8 mouse cellular contexts compared by ENCODE assay signal in genomic region chr14:20970927-20971326, GRCm38 (mm10). TPM values are rescaled to one million over a fixed set of nuclear protein-coding genes. Genes with fewer than 3 reads are reported as not detected.
A peak's percentile ranks its signal among the peaks of the same experiment; 100 is the strongest.
DNase-seq lines count a peak whose midpoint lies in the region; TF ChIP-seq lines count a peak whose summit lies in the region.

No protein-coding gene starts in this region.

- peaks cover 14% of the 10 kb centered on the region for H3K4me1 ChIP-seq in lung, adult 2 months (ENCODE audit: control insufficient read depth, insufficient read depth, low read length)

- intact Hi-C loops in heart, postnatal 10 days (cut with DNase I) = no loop called here

- WGBS in lung, adult 2 months = 82% methylated on average over 9 of the region's 9 CpGs

- TF ChIP-seq POLR2A in lung, adult 2 months (IDR thresholded peaks at IDR 0.05; ENCODE audit: borderline replicate concordance, extremely low read depth, low read depth, low read length) = no peak

- H3K4me3 ChIP-seq in lung, adult 2 months (replicated peaks; ENCODE audit: extremely low read depth, low read depth, low read length) = no peak overlapping the region

- peak; percentile 16 for DNase-seq in lung, postnatal 10 days
- DNase-seq in lung, adult 2 months = no peak
- DNase-seq in cerebellum, postnatal 10 days = peak; percentile 70 to 76
- DNase-seq in heart, postnatal 10 days = peak; percentile 22 to 38
- peak; percentile 48 to 64 for DNase-seq in right cerebral cortex, postnatal 10 days (ENCODE audit: low spot score in 2 of 2)
- DNase-seq in spleen, adult 18-20 months = no peak
- DNase-seq in spleen, postnatal 4 days (ENCODE audit: low spot score in 2 of 2) = no peak
- DNase-seq in yolk sac, embryonic 10.5 days (ENCODE audit: low spot score) = no peak

- TF ChIP-seq CTCF in lung, adult 2 months (IDR thresholded peaks at IDR 0.05; ENCODE audit: insufficient read depth, low read length) = no peak

RNA-seq across cellular contexts. Expression of gene Vcl, which starts 41.7 kb away (rescaled TPM):
- 96.8 and 144 TPM in 2 replicates for polyA plus RNA-seq in lung, adult 2 months (2012; rRNA removed)
- 100 to 1,000 TPM; 172 to 180 TPM for total RNA-seq in heart, postnatal 10 days (2021)

Comparison
In these comparisons a context has a peak if more than half of its experiments do, and no peak if none do; other contexts are left out.
1. DNase-seq: peak in lung, postnatal 10 days (single experiment), cerebellum, postnatal 10 days (2 of 2), heart, postnatal 10 days (2 of 2) and right cerebral cortex, postnatal 10 days (2 of 2); none in lung, adult 2 months (single experiment), spleen, adult 18-20 months (0 of 2), spleen, postnatal 4 days (0 of 2) and yolk sac, embryonic 10.5 days (single experiment).